Mouse (Mus musculus): ENCODE results near the gene F13a1. TPM values are rescaled to one million over a fixed set of nuclear protein-coding genes. Genes with fewer than 3 reads are reported as not detected.

F13a1 gene
- polyA plus RNA-seq, 1 experiment from 2014 or later = 9.3 TPM

GRCm38 (mm10) chr13:37060810-37061209 is 10.8 kb upstream of the F13a1 start:
- DNase-seq (no peak), ATAC-seq (no peak)
- H3K9ac ChIP-seq (replicated peaks) = no peak overlapping the region
- H3K4me2 ChIP-seq (ENCODE audit: low read depth, low read length) = no peak overlapping the region
- 80% methylated on average over 5 of the region's 5 CpGs for WGBS (ENCODE audit: insufficient replicate concordance)
- no peaks in the 10 kb centered on the region for H3K36me3 ChIP-seq (replicated peaks; ENCODE audit: insufficient read depth, low read length)
- H3K4me3 ChIP-seq (ENCODE audit: low read depth, low read length) = no peak overlapping the region
- no peak overlapping the region for H3K27ac ChIP-seq (ENCODE audit: low read depth)
- peaks cover 5% of the 10 kb centered on the region; the same call in 1 of the 2 replicates for H3K4me1 ChIP-seq (ENCODE audit: insufficient read depth)
- no peaks in the 10 kb centered on the region for H3K27me3 ChIP-seq (ENCODE audit: insufficient read depth, low read length)
- H3K9me3 ChIP-seq (ENCODE audit: low read length) = no peaks in the 10 kb centered on the region
- TF ChIP-seq CTCF (IDR thresholded peaks at IDR 0.05; ENCODE audit: low read depth) (no peak), EP300 (IDR thresholded peaks at IDR 0.05; ENCODE audit: low read depth) (no peak)

- TF ChIP-seq CTCF (IDR thresholded peaks at IDR 0.05; ENCODE audit: low read depth) = no peak
- peak; percentile 52; the same call in 1 of the 2 replicates for TF ChIP-seq EP300 (IDR thresholded peaks at IDR 0.05; ENCODE audit: low read depth)
- no peaks in the 10 kb centered on the region for H3K36me3 ChIP-seq (replicated peaks; ENCODE audit: insufficient read depth, low read length)
- no peaks in the 10 kb centered on the region for H3K9me3 ChIP-seq (ENCODE audit: low read length)
- ATAC-seq = peak; percentile 56
- peak overlapping the region; percentile 53; the same call in 1 of the 2 replicates for H3K27ac ChIP-seq (ENCODE audit: low read depth)
- H3K4me2 ChIP-seq (ENCODE audit: low read depth, low read length) = no peak overlapping the region
- peaks cover 5% of the 10 kb centered on the region; the same call in 1 of the 2 replicates for H3K4me1 ChIP-seq (ENCODE audit: insufficient read depth)
- 27% methylated on average over 7 of the region's 7 CpGs for WGBS (ENCODE audit: insufficient replicate concordance)
- H3K9ac ChIP-seq (replicated peaks) = no peak overlapping the region
- H3K27me3 ChIP-seq (ENCODE audit: insufficient read depth, low read length) = no peaks in the 10 kb centered on the region
- H3K4me3 ChIP-seq (ENCODE audit: low read depth, low read length) = no peak overlapping the region
- DNase-seq = peak; percentile 55
Observed at GRCm38 (mm10) chr13:37056662-37057061, 6.6 kb upstream of the F13a1 start.

- no peak overlapping the region for H3K9ac ChIP-seq (replicated peaks)
- H3K4me3 ChIP-seq (ENCODE audit: low read depth, low read length) = no peak overlapping the region
- no peaks in the 10 kb centered on the region for H3K27me3 ChIP-seq (ENCODE audit: insufficient read depth, low read length)
- H3K4me1 ChIP-seq (ENCODE audit: insufficient read depth) = no peaks in the 10 kb centered on the region
- DNase-seq (no peak), ATAC-seq (no peak)
- no peak for TF ChIP-seq EP300 (IDR thresholded peaks at IDR 0.05; ENCODE audit: low read depth)
- H3K36me3 ChIP-seq (replicated peaks; ENCODE audit: insufficient read depth, low read length) = no peaks in the 10 kb centered on the region
- H3K9me3 ChIP-seq (ENCODE audit: low read length) = no peaks in the 10 kb centered on the region
- no peak overlapping the region for H3K27ac ChIP-seq (ENCODE audit: low read depth)
- WGBS (ENCODE audit: insufficient replicate concordance) = 24% methylated on average over 2 of the region's 2 CpGs
- peak overlapping the region; percentile 40; the same call in 1 of the 2 replicates for H3K4me2 ChIP-seq (ENCODE audit: low read depth, low read length)
Observed at GRCm38 (mm10) chr13:37049631-37050030, 413 bp downstream of the F13a1 start.

GRCm38 (mm10) chr13:37049018-37049417 is 1.0 kb downstream of the F13a1 start:
- DNase-seq = no peak
- WGBS (ENCODE audit: insufficient replicate concordance) = 38% methylated on average over 6 of the region's 6 CpGs
- TF ChIP-seq EP300 (IDR thresholded peaks at IDR 0.05; ENCODE audit: low read depth) = no peak
- no peak for TF ChIP-seq CTCF (IDR thresholded peaks at IDR 0.05; ENCODE audit: low read depth)
- Histone ChIP-seq H3K36me3 (replicated peaks; ENCODE audit: insufficient read depth, low read length) (no peaks in the 10 kb centered on the region), H3K9ac (replicated peaks) (no peak overlapping the region), H3K27ac (ENCODE audit: low read depth) (peak overlapping the region; percentile 16; the same call in 1 of the 2 replicates), H3K4me2 (ENCODE audit: low read depth, low read length) (peak overlapping the region; percentile 40), H3K27me3 (ENCODE audit: insufficient read depth, low read length) (no peaks in the 10 kb centered on the region), H3K9me3 (ENCODE audit: low read length) (no peaks in the 10 kb centered on the region), H3K4me3 (ENCODE audit: low read depth, low read length) (0 out of 2 replicates have a peak overlapping the region, but pooled peaks have one; percentile 8), H3K4me1 (ENCODE audit: insufficient read depth) (no peaks in the 10 kb centered on the region)
- ATAC-seq = no peak

- Histone ChIP-seq H3K27me3 (ENCODE audit: insufficient read depth, low read length) (no peaks in the 10 kb centered on the region), H3K36me3 (replicated peaks; ENCODE audit: insufficient read depth, low read length) (no peaks in the 10 kb centered on the region), H3K4me3 (ENCODE audit: low read depth, low read length) (no peak overlapping the region), H3K9ac (replicated peaks) (no peak overlapping the region), H3K27ac (ENCODE audit: low read depth) (no peak overlapping the region), H3K4me1 (ENCODE audit: insufficient read depth) (no peaks in the 10 kb centered on the region), H3K9me3 (ENCODE audit: low read length) (no peaks in the 10 kb centered on the region), H3K4me2 (ENCODE audit: low read depth, low read length) (no peak overlapping the region)
- TF ChIP-seq EP300 (IDR thresholded peaks at IDR 0.05; ENCODE audit: low read depth) (no peak), CTCF (IDR thresholded peaks at IDR 0.05; ENCODE audit: low read depth) (peak; percentile 43; the same call in 1 of the 2 replicates)
- DNase-seq = no peak
- no peak for ATAC-seq
- WGBS (ENCODE audit: insufficient replicate concordance) = 73% methylated on average over 3 of the region's 3 CpGs
Observed at GRCm38 (mm10) chr13:37045005-37045404, 5.0 kb downstream of the F13a1 start.

GRCm38 (mm10) chr13:37034745-37035144 is 15.3 kb downstream of the F13a1 start:
- Histone ChIP-seq H3K27me3 (ENCODE audit: insufficient read depth, low read length) (no peaks in the 10 kb centered on the region), H3K9ac (replicated peaks) (no peak overlapping the region), H3K27ac (ENCODE audit: low read depth) (no peak overlapping the region), H3K4me1 (ENCODE audit: insufficient read depth) (no peaks in the 10 kb centered on the region), H3K4me2 (ENCODE audit: low read depth, low read length) (no peak overlapping the region), H3K9me3 (ENCODE audit: low read length) (no peaks in the 10 kb centered on the region), H3K4me3 (ENCODE audit: low read depth, low read length) (no peak overlapping the region), H3K36me3 (replicated peaks; ENCODE audit: insufficient read depth, low read length) (no peaks in the 10 kb centered on the region)
- no peak for ATAC-seq
- 58% methylated on average over 3 of the region's 3 CpGs for WGBS (ENCODE audit: insufficient replicate concordance)
- no peak for DNase-seq
- TF ChIP-seq EP300 (IDR thresholded peaks at IDR 0.05; ENCODE audit: low read depth) = no peak
